Mouse (Mus musculus) left cerebral cortex, adult 9 months (tissue): ENCODE measurements around the gene Gm21663.
"Not testable (repeated sequence)": the region's sequence is repeated elsewhere in the genome, so short reads cannot be mapped to it uniquely, and the experiment has no call there.

Source experiments
- DNase-seq, 2 experiments: peaks; one replicate each; pipeline ENCODE4 v3.0.0; 2022; ENCODE audit warnings: low spot score in 2 of 2

Gm21663 gene

DNA sequence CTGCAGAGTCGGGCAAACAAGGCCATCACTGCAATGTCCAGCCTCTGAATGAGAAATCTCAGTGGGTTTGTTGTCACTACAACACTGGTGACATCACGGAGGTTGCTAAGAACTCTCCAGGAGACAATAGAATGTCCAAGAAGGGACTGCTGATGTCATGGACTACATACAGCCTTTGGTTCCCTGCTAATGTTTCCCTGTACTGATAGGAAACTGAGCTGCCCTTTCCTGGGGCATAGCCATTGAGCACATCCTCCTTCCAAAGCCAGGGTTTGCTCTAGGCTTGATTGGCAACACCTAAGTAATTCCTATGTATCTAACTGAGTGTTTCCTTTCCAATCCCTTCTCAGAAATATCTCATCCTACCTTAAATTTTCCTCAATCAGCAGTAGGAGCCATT lies at the start of gene Gm21663:
Gm21663 (minus strand) TSS at position 101 of the 400 bp plus-strand sequence.
- DNase-seq = not testable (repeated sequence)

DNA sequence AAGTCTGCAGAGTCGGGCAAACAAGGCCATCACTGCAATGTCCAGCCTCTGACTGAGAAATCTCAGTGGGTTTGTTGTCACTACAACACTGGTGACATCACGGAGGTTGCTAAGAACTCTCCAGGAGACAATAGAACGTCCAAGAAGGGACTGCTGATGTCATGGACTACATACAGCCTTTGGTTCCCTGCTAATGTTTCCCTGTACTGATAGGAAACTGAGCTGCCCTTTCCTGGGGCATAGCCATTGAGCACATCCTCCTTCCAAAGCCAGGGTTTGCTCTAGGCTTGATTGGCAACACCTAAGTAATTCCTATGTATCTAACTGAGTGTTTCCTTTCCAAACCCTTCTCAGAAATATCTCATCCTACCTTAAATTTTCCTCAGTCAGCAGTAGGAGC lies 46.4 kb upstream of the Gm21663 start, which contains the start of gene Gm21698:
Gm21698 (minus strand) TSS at position 101 of the 400 bp plus-strand sequence.
- not testable (repeated sequence) for DNase-seq

DNA sequence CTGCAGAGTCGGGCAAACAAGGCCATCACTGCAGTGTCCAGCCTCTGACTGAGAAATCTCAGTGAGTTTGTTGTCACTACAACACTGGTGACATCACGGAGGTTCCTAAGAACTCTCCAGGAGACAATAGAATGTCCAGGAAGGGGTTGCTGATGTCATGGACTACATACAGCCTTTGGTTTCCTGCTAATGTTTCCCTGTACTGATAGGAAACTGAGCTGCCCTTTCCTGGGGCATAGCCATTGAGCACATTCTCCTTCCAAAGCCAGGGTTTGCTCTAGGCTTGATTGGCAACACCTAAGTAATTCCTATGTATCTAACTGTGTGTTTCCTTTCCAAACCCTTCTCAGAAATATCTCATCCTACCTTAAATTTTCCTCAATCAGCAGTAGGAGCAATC lies 30.4 kb upstream of the Gm21663 start, which contains the start of gene Gm21680:
Gm21680 (minus strand) TSS at position 101 of the 400 bp plus-strand sequence.
- not testable (repeated sequence) for DNase-seq

DNA sequence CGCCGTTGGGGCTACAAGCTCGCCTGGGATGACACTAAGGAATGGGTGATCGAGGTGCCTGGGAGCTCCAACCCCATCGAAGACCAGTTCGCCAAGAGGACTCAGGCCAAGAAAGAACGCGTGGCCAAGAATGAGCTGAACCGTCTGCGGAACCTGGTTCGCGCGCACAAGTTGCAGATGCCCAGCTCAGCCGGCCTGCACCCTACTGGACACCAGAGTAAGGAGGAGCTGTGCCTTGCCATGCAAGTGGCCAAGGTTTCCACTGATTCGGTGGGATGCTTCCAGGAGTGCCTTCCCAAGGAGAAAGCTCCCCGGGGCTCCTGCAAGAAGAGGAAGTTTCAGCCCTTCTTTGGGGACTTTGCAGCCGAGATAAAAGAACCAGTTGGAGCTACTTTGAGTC lies 14.9 kb upstream of the Gm21663 start:
- not testable (repeated sequence) for DNase-seq

DNA sequence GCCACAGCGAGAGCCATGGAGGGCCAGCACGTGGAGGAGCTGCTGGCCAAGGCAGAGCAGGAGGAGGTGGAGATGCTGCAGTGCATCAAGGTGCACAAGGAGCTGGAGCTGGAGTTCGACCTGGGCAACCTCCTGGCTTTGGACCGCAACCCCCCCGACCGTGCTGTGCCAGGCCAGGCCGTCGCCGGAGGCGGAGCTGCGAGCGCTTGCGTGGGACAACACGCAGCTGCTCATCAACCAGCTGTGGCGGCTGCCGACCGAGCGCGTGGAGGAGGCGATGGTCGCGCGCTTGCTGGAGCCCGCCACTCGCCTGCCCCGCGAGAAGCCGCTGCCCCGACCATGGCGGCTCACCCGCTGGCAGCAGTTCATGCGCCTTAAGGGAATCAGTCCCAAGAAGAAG lies 14.4 kb upstream of the Gm21663 start:
- not testable (repeated sequence) for DNase-seq

DNA sequence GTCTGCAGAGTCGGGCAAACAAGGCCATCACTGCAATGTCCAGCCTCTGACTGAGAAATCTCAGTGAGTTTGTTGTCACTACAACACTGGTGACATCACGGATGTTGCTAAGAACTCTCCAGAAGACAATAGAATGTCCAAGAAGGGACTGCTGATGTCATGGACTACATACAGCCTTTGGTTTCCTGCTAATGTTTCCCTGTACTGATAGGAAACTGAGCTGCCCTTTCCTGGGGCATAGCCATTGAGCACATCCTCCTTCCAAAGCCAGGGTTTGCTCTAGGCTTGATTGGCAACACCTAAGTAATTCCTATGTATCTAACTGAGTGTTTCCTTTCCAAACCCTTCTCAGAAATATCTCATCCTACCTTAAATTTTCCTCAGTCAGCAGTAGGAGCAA lies 12.1 kb upstream of the Gm21663 start, which contains the start of gene Gm21671:
Gm21671 (minus strand) TSS at position 101 of the 400 bp plus-strand sequence.
- not testable (repeated sequence) for DNase-seq

DNA sequence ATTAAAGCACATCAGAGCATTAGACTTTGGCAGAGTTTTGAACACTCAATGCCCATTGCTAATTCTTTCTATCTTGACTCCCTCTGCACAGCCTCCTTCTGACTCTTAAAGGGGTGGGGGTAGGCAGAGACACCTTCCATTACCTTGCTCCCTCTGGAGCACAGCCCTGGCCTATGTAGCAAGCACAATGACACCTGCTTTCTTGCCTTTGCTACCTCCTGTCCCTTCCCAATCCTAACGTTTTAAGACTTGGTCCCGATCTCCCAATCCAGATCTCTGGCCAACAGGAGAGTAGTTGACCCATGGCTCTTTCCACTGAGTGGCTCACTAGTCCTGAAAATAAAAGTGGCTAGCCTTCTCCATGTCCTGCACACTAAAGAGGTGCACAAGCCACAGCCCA lies 3.2 kb upstream of the Gm21663 start:
- not testable (repeated sequence) for DNase-seq

DNA sequence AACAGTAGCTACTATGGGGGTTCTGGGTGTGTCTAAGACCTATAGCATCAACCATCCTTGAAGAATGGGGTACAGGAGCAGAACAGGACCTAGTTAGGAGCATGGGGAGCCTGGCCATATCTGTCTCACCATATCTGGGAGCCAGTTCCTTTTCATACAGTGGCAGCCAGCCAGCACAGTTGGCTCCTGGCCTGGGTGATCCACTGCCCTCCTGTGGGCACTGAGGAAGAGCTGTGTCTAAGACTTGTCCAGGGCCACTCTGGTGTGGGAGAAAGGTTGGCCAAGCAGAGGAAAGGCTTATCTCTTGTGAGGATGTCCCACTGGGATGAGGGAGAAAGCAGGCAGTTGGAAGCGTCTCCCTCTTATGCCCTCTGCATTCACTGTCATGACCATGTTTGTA lies 50.9 kb downstream of the Gm21663 start:
- peak in 1 of 2 experiments; percentile 15 for DNase-seq

DNA sequence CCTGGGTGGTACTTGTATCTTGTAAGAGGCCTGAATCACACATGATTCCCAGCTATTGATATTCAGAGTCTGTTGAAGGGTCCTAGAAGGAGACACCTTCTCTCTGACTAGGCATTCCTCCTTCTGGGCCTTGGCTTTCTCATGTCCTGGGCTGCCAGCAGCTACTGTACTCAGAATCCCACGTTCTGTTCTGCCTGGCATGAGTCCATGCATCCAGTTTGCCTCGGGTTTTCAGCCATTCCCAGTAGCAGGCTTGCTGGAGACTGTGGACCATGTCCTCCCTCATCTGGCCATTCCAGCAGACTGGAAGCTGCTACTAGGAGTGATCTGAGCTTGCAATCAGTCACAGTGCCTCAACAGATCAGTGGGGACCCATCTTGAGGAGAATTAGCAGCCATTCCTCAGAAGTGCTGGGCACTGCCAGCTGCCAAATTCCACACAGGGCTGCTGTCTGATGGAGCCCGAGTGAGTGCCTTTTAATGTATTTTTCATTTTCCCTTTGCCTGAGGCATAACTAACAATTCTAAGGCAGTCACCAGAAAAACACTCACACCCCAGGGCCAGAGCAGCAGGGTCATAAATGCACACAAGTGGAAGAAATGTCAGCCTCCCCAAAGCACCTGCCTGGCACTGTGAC lies 52.3 kb downstream of the Gm21663 start:
- DNase-seq = no peak

DNA sequence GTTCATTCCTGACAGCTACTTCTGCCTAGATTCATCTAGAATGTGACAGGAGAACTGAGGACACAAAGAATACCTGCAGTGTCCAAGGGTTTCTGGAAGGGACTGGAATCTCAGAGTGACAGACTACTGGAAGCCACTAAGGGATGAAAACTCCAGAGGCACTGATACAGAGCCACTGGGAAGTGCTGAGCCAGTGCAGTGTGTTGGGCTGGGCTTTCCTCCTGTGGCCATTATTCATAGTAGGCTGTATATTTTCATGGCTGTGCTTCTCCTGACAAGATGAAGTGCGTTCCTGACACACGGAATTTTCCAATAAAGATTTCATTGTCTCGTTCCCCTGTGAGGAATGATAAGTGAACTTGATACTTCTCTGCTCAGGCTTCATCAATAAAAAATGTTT lies 55.5 kb downstream of the Gm21663 start:
- no peak for DNase-seq
